Mouse (Mus musculus): ENCODE measurements around the gene Gpx3. TPM values are rescaled to one million over a fixed set of nuclear protein-coding genes. Genes with fewer than 3 reads are reported as not detected.

Gene Gpx3
- polyA plus RNA-seq, 1 experiment from 2014 or later = 535 TPM

DNA sequence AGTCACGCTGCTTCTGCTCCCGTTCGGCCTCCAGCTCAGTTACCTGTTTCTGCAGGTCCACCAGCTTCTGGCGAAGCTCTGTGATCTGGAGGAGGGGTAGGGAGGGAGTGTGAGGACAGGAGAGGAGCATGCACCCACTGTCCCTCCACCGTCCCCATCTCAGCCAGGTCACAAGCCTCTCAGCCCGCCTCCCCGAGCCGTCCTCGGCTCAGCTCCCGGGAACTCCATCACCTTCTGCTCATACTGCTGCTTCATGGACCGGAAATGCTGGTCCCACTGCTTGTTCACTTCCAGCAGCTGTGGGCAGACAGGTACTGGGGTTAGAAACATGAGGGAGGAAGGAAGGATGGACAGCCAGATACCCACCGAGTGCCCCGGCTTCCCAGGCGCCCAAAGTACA is 21.9 kb downstream of the Gpx3 start:
- Histone ChIP-seq H3K4me1 (ENCODE audit: insufficient read depth, low read depth, low read length) (no peaks in the 10 kb centered on the region), H3K4me3 (ENCODE audit: low read depth, low read length) (no peak overlapping the region), H3K9me3 (ENCODE audit: low read length) (no peaks in the 10 kb centered on the region), H3K27ac (ENCODE audit: low read length) (no peak overlapping the region), H3K4me2 (replicated peaks; ENCODE audit: low read depth, low read length) (no peak overlapping the region), H3K36me3 (ENCODE audit: insufficient read depth, low read length) (peaks cover 30% of the 10 kb centered on the region), H3K27me3 (replicated peaks; ENCODE audit: insufficient read depth, low read length) (no peaks in the 10 kb centered on the region), H3K9ac (replicated peaks; ENCODE audit: low read depth) (no peak overlapping the region)
- TF ChIP-seq CTCF (IDR thresholded peaks at IDR 0.05) = no peak
- TF ChIP-seq EP300 (IDR thresholded peaks at IDR 0.05) = no peak
- no peak for ATAC-seq
- WGBS = 94% methylated on average over 14 of the region's 14 CpGs
- DNase-seq (ENCODE audit: low spot score) = no peak

DNA sequence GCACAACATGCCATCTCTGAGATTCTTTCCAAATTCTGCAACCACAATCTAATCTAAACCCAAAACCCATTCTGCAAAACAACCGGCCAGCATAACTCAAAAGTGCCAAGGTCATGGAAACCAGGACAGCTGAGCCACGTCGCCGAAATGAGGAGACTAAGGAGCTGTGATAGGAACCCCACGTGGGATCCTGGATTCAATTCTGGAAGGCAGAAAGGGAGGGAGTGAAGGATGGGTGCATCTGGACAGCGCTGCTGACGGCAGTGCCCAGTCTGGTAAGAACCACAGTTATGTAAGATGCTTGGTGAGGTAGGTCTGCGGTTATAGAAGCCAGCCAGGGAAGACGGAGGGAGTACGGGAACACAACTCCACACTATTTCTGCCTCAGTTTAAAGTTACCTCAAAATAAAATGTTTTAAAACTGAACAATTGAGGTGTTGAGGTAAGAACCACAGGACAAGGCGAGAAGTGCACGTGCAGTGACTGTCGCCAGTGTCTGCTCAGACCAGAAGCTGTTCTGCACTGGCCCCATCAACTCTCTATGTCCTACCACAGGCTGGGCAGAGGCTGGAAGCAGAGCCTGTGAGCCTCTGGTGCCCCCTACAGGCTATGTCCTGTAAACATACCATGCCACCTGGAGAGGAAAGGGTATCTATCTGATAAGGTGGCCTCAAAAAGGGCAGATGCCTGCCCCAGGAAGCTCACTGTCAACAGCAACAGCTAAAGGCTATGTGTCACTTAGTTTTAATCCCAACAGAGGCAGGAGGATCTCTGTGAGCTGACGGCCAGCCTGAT is 25.3 kb downstream of the Gpx3 start:
- H3K27me3 ChIP-seq (replicated peaks; ENCODE audit: insufficient read depth, low read length) = no peaks in the 10 kb centered on the region
- peak; percentile 74 for DNase-seq (ENCODE audit: low spot score)
- H3K27ac ChIP-seq (ENCODE audit: low read length) = no peak overlapping the region
- no peaks in the 10 kb centered on the region for H3K4me1 ChIP-seq (ENCODE audit: insufficient read depth, low read depth, low read length)
- no peak overlapping the region for H3K4me3 ChIP-seq (ENCODE audit: low read depth, low read length)
- H3K9ac ChIP-seq (replicated peaks; ENCODE audit: low read depth) = no peak overlapping the region
- TF ChIP-seq CTCF (IDR thresholded peaks at IDR 0.05) (peak; percentile 94), EP300 (IDR thresholded peaks at IDR 0.05) (no peak)
- ATAC-seq = peak; percentile 62
- peaks cover 23% of the 10 kb centered on the region for H3K36me3 ChIP-seq (ENCODE audit: insufficient read depth, low read length)
- 71% methylated on average over 14 of the region's 14 CpGs for WGBS
- H3K4me2 ChIP-seq (replicated peaks; ENCODE audit: low read depth, low read length) = no peak overlapping the region
- no peaks in the 10 kb centered on the region for H3K9me3 ChIP-seq (ENCODE audit: low read length)

DNA sequence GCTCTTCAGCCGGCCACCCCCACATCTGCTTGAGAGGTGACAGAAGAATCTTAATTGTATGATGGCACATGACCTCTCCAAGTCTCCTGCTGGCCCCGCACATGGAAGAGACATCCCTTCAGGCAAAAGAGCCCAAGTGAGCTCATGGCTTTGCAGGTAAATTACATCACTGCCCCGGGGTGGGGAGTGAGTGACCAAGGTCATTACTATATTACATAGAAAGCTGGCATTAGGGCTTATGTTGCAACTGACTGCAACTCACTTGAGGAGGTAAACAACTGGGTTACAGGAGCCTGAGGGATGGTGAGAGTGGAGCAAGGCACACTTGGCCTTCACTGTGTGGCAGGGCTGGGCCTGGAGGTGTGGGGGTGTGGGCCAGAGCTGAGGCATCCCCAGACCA is 26.0 kb downstream of the Gpx3 start:
- H3K4me2 ChIP-seq (replicated peaks; ENCODE audit: low read depth, low read length) = no peak overlapping the region
- no peak overlapping the region for H3K9ac ChIP-seq (replicated peaks; ENCODE audit: low read depth)
- 90% methylated on average over 3 of the region's 3 CpGs for WGBS
- no peak for TF ChIP-seq EP300 (IDR thresholded peaks at IDR 0.05)
- TF ChIP-seq CTCF (IDR thresholded peaks at IDR 0.05) = no peak
- no peak for ATAC-seq
- no peaks in the 10 kb centered on the region for H3K27me3 ChIP-seq (replicated peaks; ENCODE audit: insufficient read depth, low read length)
- H3K4me3 ChIP-seq (ENCODE audit: low read depth, low read length) = no peak overlapping the region
- H3K27ac ChIP-seq (ENCODE audit: low read length) = no peak overlapping the region
- DNase-seq (ENCODE audit: low spot score) = no peak
- no peaks in the 10 kb centered on the region for H3K4me1 ChIP-seq (ENCODE audit: insufficient read depth, low read depth, low read length)
- H3K9me3 ChIP-seq (ENCODE audit: low read length) = no peaks in the 10 kb centered on the region
- peaks cover 18% of the 10 kb centered on the region; the same call in 1 of the 2 replicates for H3K36me3 ChIP-seq (ENCODE audit: insufficient read depth, low read length)

DNA sequence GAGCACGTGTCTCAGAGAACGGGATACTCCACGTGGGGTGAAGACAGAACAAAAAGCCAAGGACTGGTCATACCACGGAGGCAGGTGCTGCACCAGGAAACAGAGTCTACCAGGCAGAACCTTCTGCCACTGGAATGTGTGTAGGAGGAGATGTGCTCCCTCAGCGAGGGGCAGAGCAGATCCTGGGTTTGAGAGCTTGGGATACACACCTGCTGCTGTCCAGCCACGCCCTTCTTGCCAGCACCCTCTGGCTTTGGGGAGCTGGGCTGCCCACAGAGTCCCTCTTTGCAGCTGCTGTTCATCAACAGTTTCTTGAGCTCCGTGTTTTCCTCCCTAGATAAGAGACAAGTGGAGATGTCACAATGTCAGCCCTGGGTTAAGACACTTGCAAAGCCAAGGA is 26.6 kb downstream of the Gpx3 start:
- no peaks in the 10 kb centered on the region for H3K9me3 ChIP-seq (ENCODE audit: low read length)
- peaks cover 18% of the 10 kb centered on the region; the same call in 1 of the 2 replicates for H3K36me3 ChIP-seq (ENCODE audit: insufficient read depth, low read length)
- H3K27me3 ChIP-seq (replicated peaks; ENCODE audit: insufficient read depth, low read length) = no peaks in the 10 kb centered on the region
- TF ChIP-seq EP300 (IDR thresholded peaks at IDR 0.05) (no peak), CTCF (IDR thresholded peaks at IDR 0.05) (no peak)
- no peaks in the 10 kb centered on the region for H3K4me1 ChIP-seq (ENCODE audit: insufficient read depth, low read depth, low read length)
- ATAC-seq (no peak), DNase-seq (ENCODE audit: low spot score) (no peak)
- WGBS = 83% methylated on average over 7 of the region's 7 CpGs
- H3K9ac ChIP-seq (replicated peaks; ENCODE audit: low read depth) = no peak overlapping the region
- H3K4me2 ChIP-seq (replicated peaks; ENCODE audit: low read depth, low read length) = no peak overlapping the region
- no peak overlapping the region for H3K4me3 ChIP-seq (ENCODE audit: low read depth, low read length)
- no peak overlapping the region for H3K27ac ChIP-seq (ENCODE audit: low read length)

DNA sequence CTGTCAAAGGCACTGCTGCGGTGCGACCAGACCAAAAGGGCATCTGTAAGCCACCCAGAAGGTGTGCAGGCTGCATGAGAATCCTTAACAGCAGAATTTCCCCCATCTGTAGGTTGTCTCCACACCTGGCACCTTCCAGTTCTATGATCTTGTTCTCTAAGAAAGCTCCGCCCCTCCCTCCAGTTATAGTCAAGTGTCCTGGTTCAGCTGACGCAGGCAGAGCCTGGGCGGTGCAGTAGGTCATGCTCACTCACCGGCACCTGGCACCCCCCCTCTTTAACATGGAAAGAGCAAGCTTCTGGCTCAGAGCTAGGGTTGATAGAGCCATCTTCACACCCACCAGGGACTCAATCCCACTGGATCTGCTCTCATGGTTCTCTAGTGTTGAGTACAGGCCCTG is 27.0 kb downstream of the Gpx3 start:
- peak overlapping the region; percentile 69 for H3K27ac ChIP-seq (ENCODE audit: low read length)
- H3K9ac ChIP-seq (replicated peaks; ENCODE audit: low read depth) = no peak overlapping the region
- H3K4me2 ChIP-seq (replicated peaks; ENCODE audit: low read depth, low read length) = no peak overlapping the region; the same call in 1 of the 2 replicates
- peaks cover 16% of the 10 kb centered on the region; the same call in 1 of the 2 replicates for H3K36me3 ChIP-seq (ENCODE audit: insufficient read depth, low read length)
- DNase-seq (ENCODE audit: low spot score) (peak; percentile 71), ATAC-seq (peak; percentile 71)
- H3K27me3 ChIP-seq (replicated peaks; ENCODE audit: insufficient read depth, low read length) = no peaks in the 10 kb centered on the region
- no peak overlapping the region for H3K4me3 ChIP-seq (ENCODE audit: low read depth, low read length)
- TF ChIP-seq EP300 (IDR thresholded peaks at IDR 0.05) = no peak
- H3K4me1 ChIP-seq (ENCODE audit: insufficient read depth, low read depth, low read length) = no peaks in the 10 kb centered on the region
- 77% methylated on average over 6 of the region's 6 CpGs for WGBS
- no peaks in the 10 kb centered on the region for H3K9me3 ChIP-seq (ENCODE audit: low read length)

DNA sequence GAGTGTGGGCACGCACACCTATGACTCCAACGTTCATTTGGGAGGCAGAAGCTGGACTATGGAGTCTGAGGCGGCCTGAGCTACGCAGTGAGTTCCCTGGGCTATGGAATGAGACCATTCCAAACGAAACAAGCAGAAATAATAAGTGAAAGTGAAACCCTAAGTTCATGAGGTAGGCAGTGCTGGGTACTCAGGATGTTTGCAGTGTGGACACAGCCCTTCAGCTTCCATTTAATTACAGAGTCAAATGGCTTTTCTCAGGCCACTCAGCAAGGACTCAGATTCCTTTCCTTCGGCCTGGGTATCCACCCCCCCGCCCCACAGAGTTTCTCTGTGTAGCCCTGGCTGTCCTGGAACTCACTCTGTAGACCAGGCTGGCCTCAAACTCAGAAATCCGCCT is 27.5 kb downstream of the Gpx3 start:
- WGBS = 77% methylated on average over 8 of the region's 8 CpGs
- Histone ChIP-seq H3K4me2 (replicated peaks; ENCODE audit: low read depth, low read length) (no peak overlapping the region; the same call in 1 of the 2 replicates), H3K4me1 (ENCODE audit: insufficient read depth, low read depth, low read length) (no peaks in the 10 kb centered on the region), H3K9ac (replicated peaks; ENCODE audit: low read depth) (no peak overlapping the region), H3K27me3 (replicated peaks; ENCODE audit: insufficient read depth, low read length) (no peaks in the 10 kb centered on the region), H3K4me3 (ENCODE audit: low read depth, low read length) (no peak overlapping the region), H3K36me3 (ENCODE audit: insufficient read depth, low read length) (peaks cover 12% of the 10 kb centered on the region; the same call in 1 of the 2 replicates), H3K27ac (ENCODE audit: low read length) (peak overlapping the region; percentile 69), H3K9me3 (ENCODE audit: low read length) (no peaks in the 10 kb centered on the region)
- peak; percentile 77 for ATAC-seq
- TF ChIP-seq CTCF (IDR thresholded peaks at IDR 0.05) = no peak
- no peak for TF ChIP-seq EP300 (IDR thresholded peaks at IDR 0.05)
- peak; percentile 60 for DNase-seq (ENCODE audit: low spot score)
